Mouse (Mus musculus): ENCODE measurements around the gene Ppm1a. TPM values are rescaled to one million over a fixed set of nuclear protein-coding genes. Genes with fewer than 3 reads are reported as not detected.

Gene Ppm1a
- 64.1 and 75.9 TPM in 2 replicates for polyA plus RNA-seq (2014; fragmentation: Nextera tagmentation; extraction: Ambion mirVana)

DNA sequence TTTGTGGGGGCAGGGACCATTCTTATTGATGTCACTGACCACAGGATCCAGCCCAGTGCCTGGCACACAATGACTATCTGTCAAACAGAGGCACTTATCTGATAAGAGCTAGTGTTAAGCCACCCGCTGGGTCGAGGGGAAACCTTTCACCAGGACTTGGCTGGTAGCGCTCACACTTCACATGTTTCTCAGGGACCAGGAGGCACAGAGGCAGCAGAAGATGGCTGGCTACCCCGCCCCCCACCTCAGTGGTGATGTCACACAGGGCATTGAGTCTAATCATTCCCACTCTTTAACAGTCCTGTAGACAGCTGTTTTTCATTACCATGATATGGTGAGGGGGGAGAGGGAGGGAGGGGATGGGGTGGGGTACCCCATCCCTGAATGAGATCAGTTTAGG is at the start of gene Ppm1a:
Ppm1a (plus strand) TSS at position 370 of the 400 bp plus-strand sequence.
- Histone ChIP-seq H3K27ac (replicated peaks in 1 of 2; ENCODE audit: control insufficient read depth in 1 of 2, insufficient read depth in 1 of 2, low read depth in 2 of 2, low read length in 2 of 2) (no peak within 1 kb of the TSS), H3K4me3 (ENCODE audit: control insufficient read depth in 1 of 2, insufficient read depth in 1 of 2, low read depth in 1 of 2, low read length in 2 of 2) (no peak within 1 kb of the TSS), H3K4me1 (ENCODE audit: control insufficient read depth in 2 of 2, insufficient read depth in 2 of 2, low read length in 2 of 2) (peaks cover 3 to 14% of the 10 kb centered on the region in 2 experiments), H3K9me3 (ENCODE audit: control insufficient read depth, low read length) (no peaks in the 10 kb centered on the region), H3K4me2 (ENCODE audit: low read length) (no peak within 1 kb of the TSS), H3K9ac (ENCODE audit: low read length) (no peak within 1 kb of the TSS), H3K27me3 (ENCODE audit: control insufficient read depth, insufficient read depth, low read length) (no peaks in the 10 kb centered on the region), H3K36me3 (ENCODE audit: control insufficient read depth, insufficient read depth, low read length) (no peaks in the 10 kb centered on the region)
- ATAC-seq (ENCODE audit: insufficient number of reproducible peaks, insufficient read depth, low FRiP score, low read depth): no peak
- 14% methylated on average over 4 of the region's 4 CpGs for WGBS

DNA sequence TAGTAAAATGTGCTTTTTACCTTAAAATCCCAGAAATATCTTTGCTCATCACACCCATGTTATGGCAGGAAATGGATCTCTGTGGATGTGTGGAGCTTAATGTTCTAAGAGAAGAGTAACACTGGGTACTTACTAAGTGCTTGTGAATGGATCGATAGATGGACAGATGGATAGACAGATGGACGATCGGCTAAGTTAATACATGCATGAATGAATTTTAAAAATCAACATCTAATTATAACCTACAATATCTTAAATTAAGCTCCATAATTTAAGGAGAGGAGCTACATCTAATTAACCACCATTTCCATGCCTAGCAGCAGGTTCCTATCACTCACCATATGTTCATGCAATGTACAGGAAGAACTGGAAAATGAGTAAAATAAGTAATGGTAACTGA is 47.3 kb upstream of the Ppm1a start:
- Histone ChIP-seq H3K4me2 (ENCODE audit: low read length) (no peak overlapping the region), H3K9ac (ENCODE audit: low read length) (no peak overlapping the region), H3K27ac (replicated peaks in 1 of 2; ENCODE audit: control insufficient read depth in 1 of 2, insufficient read depth in 1 of 2, low read depth in 2 of 2, low read length in 2 of 2) (no peak overlapping the region), H3K27me3 (ENCODE audit: control insufficient read depth, insufficient read depth, low read length) (no peaks in the 10 kb centered on the region), H3K4me1 (ENCODE audit: control insufficient read depth in 2 of 2, insufficient read depth in 2 of 2, low read length in 2 of 2) (no peaks in the 10 kb centered on the region), H3K9me3 (ENCODE audit: control insufficient read depth, low read length) (0 out of 2 replicates have a peak, but pooled peaks cover 5% of the 10 kb centered on the region), H3K36me3 (ENCODE audit: control insufficient read depth, insufficient read depth, low read length) (no peaks in the 10 kb centered on the region), H3K4me3 (ENCODE audit: control insufficient read depth in 1 of 2, insufficient read depth in 1 of 2, low read depth in 1 of 2, low read length in 2 of 2) (no peak overlapping the region)
- no peak for ATAC-seq (ENCODE audit: insufficient number of reproducible peaks, insufficient read depth, low FRiP score, low read depth)
- 91% methylated on average over 3 of the region's 3 CpGs for WGBS

- Histone ChIP-seq H3K9me3 (ENCODE audit: control insufficient read depth, low read length) (0 out of 2 replicates have a peak, but pooled peaks cover 5% of the 10 kb centered on the region), H3K27ac (replicated peaks in 1 of 2; ENCODE audit: control insufficient read depth in 1 of 2, insufficient read depth in 1 of 2, low read depth in 2 of 2, low read length in 2 of 2) (no peak overlapping the region), H3K4me1 (ENCODE audit: control insufficient read depth in 2 of 2, insufficient read depth in 2 of 2, low read length in 2 of 2) (peaks cover 3 to 11% of the 10 kb centered on the region in 2 experiments; a peak in 2 of 4 replicates), H3K9ac (ENCODE audit: low read length) (no peak overlapping the region), H3K4me3 (ENCODE audit: control insufficient read depth in 1 of 2, insufficient read depth in 1 of 2, low read depth in 1 of 2, low read length in 2 of 2) (no peak overlapping the region), H3K4me2 (ENCODE audit: low read length) (no peak overlapping the region), H3K27me3 (ENCODE audit: control insufficient read depth, insufficient read depth, low read length) (no peaks in the 10 kb centered on the region), H3K36me3 (ENCODE audit: control insufficient read depth, insufficient read depth, low read length) (no peaks in the 10 kb centered on the region)
- ATAC-seq (ENCODE audit: insufficient number of reproducible peaks, insufficient read depth, low FRiP score, low read depth): no peak
- WGBS: 91% methylated on average over 2 of the region's 2 CpGs
Observed at GRCm38 (mm10) chr12:72714896-72715295, 42.4 kb upstream of the Ppm1a start.

GRCm38 (mm10) chr12:72715846-72716245 is 41.4 kb upstream of the Ppm1a start:
- Histone ChIP-seq H3K27ac (replicated peaks in 1 of 2; ENCODE audit: control insufficient read depth in 1 of 2, insufficient read depth in 1 of 2, low read depth in 2 of 2, low read length in 2 of 2) (no peak overlapping the region), H3K9me3 (ENCODE audit: control insufficient read depth, low read length) (0 out of 2 replicates have a peak, but pooled peaks cover 5% of the 10 kb centered on the region), H3K9ac (ENCODE audit: low read length) (no peak overlapping the region), H3K4me3 (ENCODE audit: control insufficient read depth in 1 of 2, insufficient read depth in 1 of 2, low read depth in 1 of 2, low read length in 2 of 2) (no peak overlapping the region), H3K27me3 (ENCODE audit: control insufficient read depth, insufficient read depth, low read length) (no peaks in the 10 kb centered on the region), H3K36me3 (ENCODE audit: control insufficient read depth, insufficient read depth, low read length) (no peaks in the 10 kb centered on the region), H3K4me1 (ENCODE audit: control insufficient read depth in 2 of 2, insufficient read depth in 2 of 2, low read length in 2 of 2) (peaks cover 3 to 12% of the 10 kb centered on the region in 2 experiments; a peak in 2 of 4 replicates), H3K4me2 (ENCODE audit: low read length) (no peak overlapping the region)
- WGBS: 94% methylated on average over 9 of the region's 9 CpGs
- ATAC-seq (ENCODE audit: insufficient number of reproducible peaks, insufficient read depth, low FRiP score, low read depth): no peak

DNA sequence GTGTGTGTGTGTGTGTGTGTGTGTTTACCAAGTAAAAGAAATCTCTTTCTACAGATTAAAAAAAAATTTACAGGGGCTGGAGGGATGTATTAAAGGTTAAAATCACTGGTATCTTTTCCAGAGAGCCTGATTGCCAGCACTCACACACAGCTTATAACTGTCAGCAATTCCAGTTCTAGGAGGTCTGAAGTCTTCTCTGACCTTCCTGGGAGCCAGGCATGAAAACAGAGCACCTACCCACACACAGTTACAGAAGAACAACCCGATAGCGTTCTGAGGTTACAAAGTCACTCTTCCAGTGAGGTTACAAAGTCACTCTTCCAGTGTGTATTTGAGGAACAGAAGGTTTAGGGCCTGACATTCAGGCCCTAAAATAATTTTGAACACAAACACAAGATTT is 38.2 kb upstream of the Ppm1a start:
- H3K4me2 ChIP-seq (ENCODE audit: low read length): peak overlapping the region; percentile 39; the same call in 1 of the 2 replicates
- H3K27ac ChIP-seq (replicated peaks in 1 of 2; ENCODE audit: control insufficient read depth in 1 of 2, insufficient read depth in 1 of 2, low read depth in 2 of 2, low read length in 2 of 2): peak overlapping the region; percentile 90 to 97
- peak; percentile 49; the same call in 1 of the 2 replicates for ATAC-seq (ENCODE audit: insufficient number of reproducible peaks, insufficient read depth, low FRiP score, low read depth)
- 24% methylated on average over 2 of the region's 2 CpGs for whole genome bisulfite sequencing
- no peaks in the 10 kb centered on the region for H3K36me3 ChIP-seq (ENCODE audit: control insufficient read depth, insufficient read depth, low read length)
- H3K9ac ChIP-seq (ENCODE audit: low read length): no peak overlapping the region
- no peak overlapping the region for H3K4me3 ChIP-seq (ENCODE audit: control insufficient read depth in 1 of 2, insufficient read depth in 1 of 2, low read depth in 1 of 2, low read length in 2 of 2)
- H3K9me3 ChIP-seq (ENCODE audit: control insufficient read depth, low read length): no peaks in the 10 kb centered on the region
- H3K27me3 ChIP-seq (ENCODE audit: control insufficient read depth, insufficient read depth, low read length): no peaks in the 10 kb centered on the region
- peaks cover 3 to 19% of the 10 kb centered on the region in 2 experiments; a peak in 3 of 4 replicates for H3K4me1 ChIP-seq (ENCODE audit: control insufficient read depth in 2 of 2, insufficient read depth in 2 of 2, low read length in 2 of 2)

GRCm38 (mm10) chr12:72719452-72720087 is 37.7 kb upstream of the Ppm1a start:
- Histone ChIP-seq H3K4me1 (ENCODE audit: control insufficient read depth in 2 of 2, insufficient read depth in 2 of 2, low read length in 2 of 2) (peaks cover 3 to 19% of the 10 kb centered on the region in 2 experiments; a peak in 3 of 4 replicates), H3K27ac (replicated peaks in 1 of 2; ENCODE audit: control insufficient read depth in 1 of 2, insufficient read depth in 1 of 2, low read depth in 2 of 2, low read length in 2 of 2) (peak overlapping the region; percentile 90 to 97), H3K27me3 (ENCODE audit: control insufficient read depth, insufficient read depth, low read length) (no peaks in the 10 kb centered on the region), H3K4me3 (ENCODE audit: control insufficient read depth in 1 of 2, insufficient read depth in 1 of 2, low read depth in 1 of 2, low read length in 2 of 2) (no peak overlapping the region), H3K4me2 (ENCODE audit: low read length) (peak overlapping the region; percentile 39; the same call in 1 of the 2 replicates), H3K36me3 (ENCODE audit: control insufficient read depth, insufficient read depth, low read length) (no peaks in the 10 kb centered on the region), H3K9ac (ENCODE audit: low read length) (no peak overlapping the region), H3K9me3 (ENCODE audit: control insufficient read depth, low read length) (no peaks in the 10 kb centered on the region)
- ATAC-seq (ENCODE audit: insufficient number of reproducible peaks, insufficient read depth, low FRiP score, low read depth): peak; percentile 78
- 25% methylated on average over 11 of the region's 11 CpGs for WGBS

GRCm38 (mm10) chr12:72721710-72722109 is 35.5 kb upstream of the Ppm1a start:
- Histone ChIP-seq H3K9me3 (ENCODE audit: control insufficient read depth, low read length) (no peaks in the 10 kb centered on the region), H3K36me3 (ENCODE audit: control insufficient read depth, insufficient read depth, low read length) (no peaks in the 10 kb centered on the region), H3K4me3 (ENCODE audit: control insufficient read depth in 1 of 2, insufficient read depth in 1 of 2, low read depth in 1 of 2, low read length in 2 of 2) (no peak overlapping the region), H3K27me3 (ENCODE audit: control insufficient read depth, insufficient read depth, low read length) (no peaks in the 10 kb centered on the region), H3K9ac (ENCODE audit: low read length) (no peak overlapping the region), H3K4me1 (ENCODE audit: control insufficient read depth in 2 of 2, insufficient read depth in 2 of 2, low read length in 2 of 2) (peaks cover 0 to 19% of the 10 kb centered on the region in 2 experiments; a peak in 3 of 4 replicates), H3K4me2 (ENCODE audit: low read length) (no peak overlapping the region), H3K27ac (replicated peaks in 1 of 2; ENCODE audit: control insufficient read depth in 1 of 2, insufficient read depth in 1 of 2, low read depth in 2 of 2, low read length in 2 of 2) (no peak overlapping the region)
- 54% methylated on average over 5 of the region's 5 CpGs for WGBS
- ATAC-seq (ENCODE audit: insufficient number of reproducible peaks, insufficient read depth, low FRiP score, low read depth): no peak
